Mouse (Mus musculus): Measurements from ENCODE around the gene Gm48552.

Gm48552 gene

GRCm38 (mm10) chr10:81431526-81432168 is 42.8 kb downstream of the Gm48552 start:
- peak; percentile 61 for DNase-seq (ENCODE audit: low read depth)

- DNase-seq (ENCODE audit: low read depth): no peak
Measured at GRCm38 (mm10) chr10:81432169-81432867, 43.5 kb downstream of the Gm48552 start.

- DNase-seq (ENCODE audit: low read depth): peak; percentile 96
Measured at GRCm38 (mm10) chr10:81432868-81433262, 44.1 kb downstream of the Gm48552 start.

- peak; percentile 82 for DNase-seq (ENCODE audit: low read depth)
Measured at GRCm38 (mm10) chr10:81433541-81434289, 44.9 kb downstream of the Gm48552 start.

GRCm38 (mm10) chr10:81434361-81435263 is 45.8 kb downstream of the Gm48552 start:
- DNase-seq (ENCODE audit: low read depth): peak; percentile 58

GRCm38 (mm10) chr10:81435436-81435835 is 46.6 kb downstream of the Gm48552 start:
- no peak for DNase-seq (ENCODE audit: low read depth)
